Mouse (Mus musculus) gastrocnemius, adult 8-10 months (tissue): ENCODE measurements around the gene Ska3. TPM values are rescaled to one million over a fixed set of nuclear protein-coding genes. Genes with fewer than 3 reads are reported as not detected.

Experiments
- DNase-seq, 2 experiments: peaks; one replicate each; pipeline ENCODE4 v3.0.0; 2022; ENCODE audit warnings: low spot score in 2 of 2
- microRNA-seq: library from miRNA; unstranded; fragments of <30 nt; microRNA quantifications from one replicate; pipeline ENCODE4 v1.2.0, GENCODE M21; 2022
- total RNA-seq, 4 experiments: library from RNA; stranded (reverse); gene quantifications; 2 replicates each; pipeline ENCODE4 v1.2.4; 2022

Gene Ska3
- total RNA-seq, 4 experiments from 2014 or later: not detected

- no peak for DNase-seq
These were observed 28.4 kb downstream of the Ska3 start for GRCm38 (mm10) chr14:57797551-57797950.

DNA sequence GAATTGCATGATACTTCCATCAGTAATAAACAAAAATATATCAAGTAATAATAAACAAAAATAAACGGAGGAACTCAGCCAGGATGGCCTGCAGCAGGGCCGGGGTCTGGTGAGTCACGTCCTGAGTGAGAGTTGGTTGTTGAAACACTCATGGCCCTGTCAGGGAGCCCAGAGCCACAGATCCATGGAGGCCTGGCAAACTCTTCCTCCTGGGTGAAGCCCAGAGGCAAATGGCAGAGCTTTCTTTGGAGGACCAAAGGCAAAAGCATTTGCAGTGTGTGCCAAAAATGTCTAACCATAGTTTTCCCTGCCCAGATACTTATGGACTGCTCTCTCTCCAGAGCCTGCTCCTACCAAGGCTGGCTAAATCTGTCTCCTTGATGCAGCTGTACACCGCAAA, 34.8 kb downstream of the Ska3 start:
- no peak for DNase-seq

GRCm38 (mm10) chr14:57789759-57790158, 36.2 kb downstream of the Ska3 start:
- DNase-seq: no peak

DNA sequence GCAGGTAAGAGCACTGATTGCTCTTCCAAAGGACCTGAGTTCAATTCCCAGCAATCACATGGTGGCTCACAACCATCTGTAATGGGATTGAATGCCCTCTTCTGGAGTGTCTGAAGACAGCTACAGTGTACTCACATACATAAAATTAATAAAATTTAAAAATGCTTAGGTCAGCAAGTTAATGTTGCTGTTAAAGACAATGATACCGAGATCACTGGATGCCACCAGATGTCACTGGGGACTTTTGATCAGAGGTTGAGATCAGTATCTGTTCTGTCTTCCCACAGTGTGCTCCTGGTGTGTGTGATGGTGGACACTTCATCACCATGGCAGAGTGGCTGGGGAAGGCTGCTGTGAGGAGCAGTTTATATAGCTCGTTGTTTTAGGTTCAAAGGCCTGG, 36.7 kb downstream of the Ska3 start:
- DNase-seq: no peak

DNA sequence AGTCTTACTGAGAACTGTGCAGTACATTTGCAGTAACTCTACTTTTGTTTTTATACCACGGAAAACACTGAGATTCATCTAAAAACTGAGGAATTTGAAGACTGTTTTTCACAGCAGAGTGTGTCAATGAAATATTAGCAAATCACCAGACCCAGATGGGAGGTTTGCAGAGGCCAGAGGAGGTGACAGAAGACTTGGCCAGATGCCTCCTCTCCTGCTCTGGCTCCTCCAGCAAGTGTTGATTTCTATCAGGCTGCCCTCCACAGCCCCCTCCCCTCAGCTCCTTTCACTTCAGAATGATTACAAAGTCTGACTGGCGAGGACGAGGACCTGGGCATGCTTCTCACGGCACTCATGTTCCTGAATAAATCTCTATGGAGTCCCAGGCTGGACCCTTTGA, 38.6 kb downstream of the Ska3 start:
- DNase-seq: no peak

- no peak for DNase-seq
These were observed 53.7 kb downstream of the Ska3 start for GRCm38 (mm10) chr14:57772157-57772815.

- no peak for DNase-seq
These were observed 56.9 kb downstream of the Ska3 start for GRCm38 (mm10) chr14:57769102-57769501.

DNA sequence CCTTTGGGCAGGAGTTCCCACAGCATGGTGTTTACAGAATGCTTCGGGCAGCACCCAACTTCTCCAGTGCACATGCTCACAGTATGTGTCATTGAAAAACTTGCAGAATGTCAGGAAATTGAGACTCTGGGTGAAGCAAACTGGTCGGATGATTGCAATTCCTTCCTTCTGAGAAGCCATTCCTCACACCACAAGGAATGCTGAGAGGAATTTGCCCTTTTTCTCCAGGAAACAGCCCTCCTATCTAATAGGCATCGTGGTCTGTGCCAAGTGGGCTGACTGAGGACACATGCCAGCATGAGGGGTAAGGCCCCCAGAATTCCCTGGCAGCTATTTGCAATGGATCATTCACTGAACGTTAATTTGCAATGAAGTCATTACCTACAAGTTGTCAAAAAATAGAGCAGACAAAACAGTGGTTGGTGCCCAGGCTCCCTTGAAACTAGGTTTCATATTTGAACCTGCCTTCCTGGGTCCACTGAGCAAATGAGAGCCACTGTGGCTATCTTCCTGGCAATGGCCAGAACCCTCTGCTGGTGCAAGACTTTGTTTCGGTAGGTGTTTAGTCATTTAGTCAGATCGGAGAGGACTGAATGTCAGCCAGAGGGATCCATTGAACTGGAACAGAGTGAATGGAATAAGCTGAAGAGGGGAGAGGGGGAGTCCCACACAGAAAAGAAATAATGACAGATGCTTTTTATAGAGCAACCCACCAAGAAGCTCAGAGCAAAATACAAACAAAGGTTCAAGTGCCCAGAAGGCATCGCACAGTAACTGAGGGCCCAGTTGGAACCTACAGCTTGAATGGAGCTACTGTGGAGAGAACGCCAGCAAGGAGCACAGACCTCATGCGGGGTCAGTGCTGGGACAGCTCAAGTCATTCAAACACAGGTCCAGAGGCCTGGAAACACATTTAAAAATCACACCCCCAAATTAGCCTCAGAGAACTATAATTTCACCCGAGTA, 65.3 kb downstream of the Ska3 start:
- no peak for DNase-seq

- DNase-seq: no peak
These were observed 67.7 kb downstream of the Ska3 start, which contains the start of gene Lats2 for GRCm38 (mm10) chr14:57758237-57758636. Lats2 (minus strand) TSS chr14:57758388.

Small RNA genes within 50 kb of the gene (microRNA-seq; reads per million reads assigned to microRNA genes)
- not detected for gene Mir3077

Other genes with a start within 250 kb of the Ska3 start
- 10 to 100 TPM; 10.0 to 11.7 (median 10.7) TPM for gene Xpo4, start 160.8 kb downstream of the Ska3 start, total RNA-seq
- gene Gm49361, start 80.1 kb downstream of the Ska3 start, total RNA-seq: 1 to 10 TPM in 1 of 4 experiments, under 1 TPM in 1, not detected in 2; 0.70 to 1.4 TPM
- 10 to 100 TPM; 15.7 to 23.4 (median 16.7) TPM for gene Lats2, start 67.8 kb downstream of the Ska3 start, total RNA-seq
- gene Sap18, start 28.0 kb downstream of the Ska3 start, total RNA-seq: 10 to 100 TPM; 43.5 to 76.8 (median 67.7) TPM
- gene Mrpl57, start within 50 bp of the Ska3 start, total RNA-seq: 10 to 100 TPM; 62.6 to 77.1 (median 74.0) TPM
- 1 to 10 TPM; 2.2 to 3.8 (median 2.9) TPM for gene Zdhhc20, start 64.1 kb upstream of the Ska3 start, total RNA-seq
- 10 to 100 TPM; 38.7 to 43.9 (median 41.0) TPM for gene Micu2, start 173.1 kb upstream of the Ska3 start, total RNA-seq
- 1 to 10 TPM; 1.5 to 1.9 (median 1.8) TPM for gene Fgf9, start 244.4 kb upstream of the Ska3 start, total RNA-seq